Mouse (Mus musculus) intestine, embryonic 15.5 days (tissue): Measurements from ENCODE around the gene Prdx3. TPM values are rescaled to one million over a fixed set of nuclear protein-coding genes. Genes with fewer than 3 reads are reported as not detected.

Experiments
- ATAC-seq: fragments of 200-750 bp; cut with Nextera tagmentation; 2 replicates; pipeline ENCODE4 v1.8.0; 2017; ENCODE audit warnings: moderate TSS enrichment, moderate library complexity
- H3K27ac ChIP-seq: fragments of 300-500 bp; sonication (generic); 2 replicates; pipeline ENCODE4 v1.5.1; 2015; ENCODE audit warnings: mild to moderate bottlenecking, inconsistent platforms
- H3K27me3 ChIP-seq: fragments of 300-500 bp; sonication (generic); replicated peaks from 2 replicates; pipeline ENCODE4 v1.6.1; 2015; ENCODE audit warnings: inconsistent platforms
- H3K36me3 ChIP-seq: fragments of 300-500 bp; sonication (generic); 2 replicates; pipeline ENCODE4 v1.6.1; 2015; ENCODE audit warnings: inconsistent platforms
- H3K4me1 ChIP-seq: fragments of 300-500 bp; sonication (generic); replicated peaks from 2 replicates; pipeline ENCODE4 v1.6.1; 2015; ENCODE audit warnings: inconsistent platforms
- H3K4me2 ChIP-seq: fragments of 300-500 bp; sonication (generic); replicated peaks from 2 replicates; pipeline ENCODE4 v1.6.1; 2015; ENCODE audit warnings: mild to moderate bottlenecking, inconsistent platforms
- H3K4me3 ChIP-seq: fragments of 300-500 bp; sonication (generic); replicated peaks from 2 replicates; pipeline ENCODE4 v1.5.1; 2015; ENCODE audit warnings: inconsistent platforms
- H3K9ac ChIP-seq: fragments of 300-500 bp; sonication (generic); 2 replicates; pipeline ENCODE4 v1.6.1; 2015; ENCODE audit warnings: inconsistent platforms
- H3K9me3 ChIP-seq: fragments of 300-500 bp; sonication (generic); 2 replicates; pipeline ENCODE4 v1.6.1; 2016; ENCODE audit warnings: inconsistent platforms
- WGBS: fragments of 180-500 bp; shearing (Covaris S2); methylation state at CpG from one replicate; pipeline ENCODE4 v1.1.7; 2015; 5-methylcytosine and 5-hydroxymethylcytosine counted together
- polyA plus RNA-seq: library from polyadenylated mRNA; unstranded; fragments of >200 nt; fragmentation: Nextera tagmentation; extraction: Ambion mirVana; gene quantifications from 2 replicates; pipeline ENCODE4 v1.2.1, GENCODE M21; 2015

Prdx3 gene
- polyA plus RNA-seq, 1 experiment from 2014 or later, result 158 TPM

- H3K9me3 ChIP-seq, result no peaks in the 10 kb centered on the region
- H3K4me2 ChIP-seq, result no peak overlapping the region
- H3K36me3 ChIP-seq, result no peaks in the 10 kb centered on the region
- H3K27me3 ChIP-seq, result no peaks in the 10 kb centered on the region
- no peak overlapping the region for H3K4me3 ChIP-seq
- no peak overlapping the region for H3K9ac ChIP-seq
- no peak for ATAC-seq
- no peaks in the 10 kb centered on the region for H3K4me1 ChIP-seq
- no peak overlapping the region for H3K27ac ChIP-seq
These were observed 28.6 kb downstream of the Prdx3 start for GRCm38 (mm10) chr19:60845731-60846130.

GRCm38 (mm10) chr19:60843324-60843723 lies 31.0 kb downstream of the Prdx3 start:
- no peak overlapping the region for H3K4me3 ChIP-seq
- no peak overlapping the region for H3K9ac ChIP-seq
- H3K4me1 ChIP-seq, result no peaks in the 10 kb centered on the region
- no peak overlapping the region for H3K4me2 ChIP-seq
- H3K36me3 ChIP-seq, result no peaks in the 10 kb centered on the region
- no peak overlapping the region for H3K27ac ChIP-seq
- ATAC-seq, result no peak
- H3K27me3 ChIP-seq, result no peaks in the 10 kb centered on the region
- no peaks in the 10 kb centered on the region for H3K9me3 ChIP-seq

GRCm38 (mm10) chr19:60837747-60838146 lies 36.6 kb downstream of the Prdx3 start:
- Histone ChIP-seq H3K4me3 (no peak overlapping the region), H3K36me3 (peaks cover 12% of the 10 kb centered on the region), H3K4me2 (no peak overlapping the region), H3K27me3 (no peaks in the 10 kb centered on the region), H3K9ac (no peak overlapping the region), H3K27ac (no peak overlapping the region), H3K4me1 (no peaks in the 10 kb centered on the region), H3K9me3 (no peaks in the 10 kb centered on the region)
- ATAC-seq, result no peak
- 67% methylated on average over 1 of the region's 1 CpGs for WGBS

- H3K4me1 ChIP-seq, result no peaks in the 10 kb centered on the region
- H3K36me3 ChIP-seq, result peaks cover 15% of the 10 kb centered on the region
- no peaks in the 10 kb centered on the region for H3K27me3 ChIP-seq
- no peaks in the 10 kb centered on the region for H3K9me3 ChIP-seq
- no peak overlapping the region for H3K4me2 ChIP-seq
- H3K4me3 ChIP-seq, result no peak overlapping the region
- H3K27ac ChIP-seq, result no peak overlapping the region
- no peak overlapping the region for H3K9ac ChIP-seq
- WGBS, result 87% methylated on average over 6 of the region's 6 CpGs
- no peak for ATAC-seq
These were observed 55.7 kb downstream of the Prdx3 start for GRCm38 (mm10) chr19:60818677-60819076.

Other genes starting within 250 kb of the Prdx3 start
- gene Nanos1, start 118.6 kb downstream of the Prdx3 start, polyA plus RNA-seq, result 1.1 and 1.3 TPM in 2 replicates
- gene Eif3a, start 83.9 kb downstream of the Prdx3 start, polyA plus RNA-seq, result 138 and 140 TPM in 2 replicates
- gene Fam45a, start 63.0 kb downstream of the Prdx3 start, polyA plus RNA-seq, result 32.0 TPM in 2 replicates
- 4.1 and 5.0 TPM in 2 replicates for gene Sfxn4, start 13.1 kb downstream of the Prdx3 start, polyA plus RNA-seq
- gene Grk5, start 15.2 kb upstream of the Prdx3 start, polyA plus RNA-seq, result 1.5 and 2.0 TPM in 2 replicates